Mouse (Mus musculus) lung, adult 2 months (tissue): ENCODE data around the gene Fbxl17. TPM values are rescaled to one million over a fixed set of nuclear protein-coding genes. Genes with fewer than 3 reads are reported as not detected.

Experiments used
- DNase-seq: peaks from one replicate; pipeline ENCODE4 v3.0.0; 2022
- H3K4me1 ChIP-seq: fragments of 200-500 bp; 2 replicates; pipeline ENCODE4 v1.6.1; 2011; ENCODE audit warnings: low read length; ENCODE audit not compliant: control insufficient read depth, insufficient read depth
- H3K4me3 ChIP-seq: fragments of 200-500 bp; replicated peaks from 2 replicates; pipeline ENCODE3; 2011; ENCODE audit warnings: low read depth, mild to moderate bottlenecking, control low read depth, low read length; ENCODE audit errors: extremely low read depth
- CTCF ChIP-seq: fragments of 200-500 bp; IDR thresholded peaks from 2 replicates; pipeline ENCODE4 v1.5.1; 2011; ENCODE audit warnings: mild to moderate bottlenecking, low read length, control low read depth; ENCODE audit not compliant: insufficient read depth
- POLR2A ChIP-seq: fragments of 200-500 bp; IDR thresholded peaks from 2 replicates; pipeline ENCODE4 v1.6.1; 2011; ENCODE audit warnings: low read depth, mild to moderate bottlenecking, control low read depth, low read length, borderline replicate concordance; ENCODE audit errors: extremely low read depth
- WGBS: fragments of 180-500 bp; shearing (Covaris S2); methylation state at CpG from one replicate; pipeline ENCODE4 v1.1.7; 2018; 5-methylcytosine and 5-hydroxymethylcytosine counted together
- polyA plus RNA-seq: library from polyadenylated mRNA; depleted of rRNA; stranded (reverse); fragments of >200 nt; gene quantifications from 2 replicates; pipeline ENCODE4 v1.2.3, GENCODE M21; 2012

The Fbxl17 gene
- polyA plus RNA-seq, 1 experiment: 7.5 TPM

DNA sequence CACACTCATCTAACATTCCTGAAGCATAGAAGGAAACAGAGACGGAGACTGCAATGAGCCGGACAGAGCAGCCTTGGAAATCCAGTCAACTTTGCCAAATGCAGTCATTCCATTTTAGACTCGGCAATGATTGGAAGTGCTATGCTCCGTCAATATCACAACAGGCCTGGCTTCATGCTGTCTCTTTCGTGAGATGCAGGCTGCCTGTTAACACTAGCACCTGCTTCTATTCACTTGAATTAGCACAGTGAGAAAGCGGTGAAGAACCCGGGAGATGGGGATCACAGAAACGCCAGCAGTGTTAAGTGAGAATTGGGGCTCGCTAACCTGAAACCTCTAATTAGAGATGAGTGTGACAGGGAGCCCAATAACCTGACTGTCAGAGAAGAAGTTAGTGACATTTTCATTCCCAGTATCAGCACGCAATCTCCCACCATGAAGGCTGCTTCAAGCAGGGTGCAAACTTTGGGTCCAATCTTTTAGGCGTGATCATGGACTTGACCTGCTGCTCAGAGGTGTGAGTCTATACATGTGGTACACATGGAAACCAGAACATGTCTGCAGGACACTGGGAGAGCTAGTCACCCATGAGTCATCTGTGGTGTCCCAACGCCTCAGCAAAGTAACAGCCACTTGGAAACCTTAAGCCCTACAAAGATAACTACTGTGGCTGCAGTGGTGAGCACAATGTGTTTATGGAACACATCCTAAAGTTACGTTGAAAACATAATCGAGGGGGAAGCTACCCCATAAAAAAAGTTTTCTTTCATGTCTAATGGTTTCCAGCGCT is 428.5 kb downstream of the Fbxl17 start:
- TF ChIP-seq CTCF: no peak
- no peak for DNase-seq
- WGBS: 89% methylated on average over 15 of the region's 15 CpGs
- Histone ChIP-seq H3K4me1 (no peaks in the 10 kb centered on the region), H3K4me3 (no peak overlapping the region)

DNA sequence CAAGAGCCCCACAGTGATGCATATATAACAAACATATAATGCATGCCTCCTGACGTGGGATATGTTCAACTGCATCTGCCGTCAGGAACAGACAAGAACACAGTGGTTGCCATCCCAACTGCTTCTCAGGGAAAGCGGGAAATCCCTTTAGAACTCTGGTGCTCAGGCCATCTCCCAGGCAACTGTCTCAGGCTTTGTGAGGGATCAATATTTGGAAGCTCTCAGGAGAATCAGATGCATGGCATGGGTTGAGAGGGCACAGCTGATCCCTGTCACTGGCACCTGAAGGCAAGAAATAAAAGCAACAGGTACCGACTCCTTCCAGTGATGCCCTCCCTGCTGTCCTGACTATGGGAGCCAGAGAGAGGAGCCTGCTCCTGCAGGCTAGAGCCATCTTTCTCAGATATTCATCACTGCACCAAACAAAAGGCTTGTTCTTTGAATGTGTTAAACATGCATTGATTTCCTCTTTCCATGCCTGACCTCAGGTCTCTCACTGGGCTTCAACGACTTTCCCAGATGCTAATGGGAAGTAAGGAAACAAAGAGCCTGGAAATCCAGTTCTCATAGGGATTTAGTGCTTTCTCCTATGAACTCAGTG is 429.6 kb downstream of the Fbxl17 start:
- no peak overlapping the region for H3K4me3 ChIP-seq
- DNase-seq: no peak
- WGBS: 74% methylated on average over 5 of the region's 5 CpGs
- H3K4me1 ChIP-seq: no peaks in the 10 kb centered on the region
- TF ChIP-seq POLR2A (no peak), CTCF (no peak)

DNA sequence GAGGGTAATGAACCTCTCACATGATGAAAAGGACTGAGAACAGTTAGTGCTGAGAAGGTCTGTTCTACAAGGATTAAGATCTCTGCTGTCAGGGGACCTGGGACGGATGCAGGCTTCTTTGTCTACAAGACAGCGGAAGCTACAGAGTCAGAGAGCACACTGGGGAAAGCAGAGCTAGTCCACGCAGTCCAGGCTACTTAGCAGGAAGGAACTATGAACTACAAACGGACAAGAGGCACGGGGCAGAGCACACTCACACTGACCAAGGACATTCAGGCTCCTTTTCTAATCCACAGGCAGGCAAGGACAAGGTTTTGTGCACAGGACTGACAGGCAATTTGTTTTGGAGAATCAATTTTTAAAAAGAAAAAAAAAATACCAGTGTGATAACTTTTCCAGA is 437.0 kb downstream of the Fbxl17 start:
- DNase-seq: no peak
- Histone ChIP-seq H3K4me1 (0 out of 2 replicates have a peak, but pooled peaks cover 2% of the 10 kb centered on the region), H3K4me3 (no peak overlapping the region)
- no peak for TF ChIP-seq POLR2A
- no peak for TF ChIP-seq CTCF
- 49% methylated on average over 5 of the region's 5 CpGs for WGBS

- WGBS: 92% methylated on average over 3 of the region's 3 CpGs
- Histone ChIP-seq H3K4me3 (no peak overlapping the region), H3K4me1 (0 out of 2 replicates have a peak, but pooled peaks cover 2% of the 10 kb centered on the region)
- DNase-seq: no peak
- TF ChIP-seq CTCF (no peak), POLR2A (no peak)
Observed at GRCm38 (mm10) chr17:63061786-63062185, 438.0 kb downstream of the Fbxl17 start.

GRCm38 (mm10) chr17:63060814-63061213 is 439.0 kb downstream of the Fbxl17 start:
- no peak for TF ChIP-seq POLR2A
- no peak for TF ChIP-seq CTCF
- H3K4me3 ChIP-seq: no peak overlapping the region
- WGBS: 61% methylated on average over 3 of the region's 3 CpGs

DNA sequence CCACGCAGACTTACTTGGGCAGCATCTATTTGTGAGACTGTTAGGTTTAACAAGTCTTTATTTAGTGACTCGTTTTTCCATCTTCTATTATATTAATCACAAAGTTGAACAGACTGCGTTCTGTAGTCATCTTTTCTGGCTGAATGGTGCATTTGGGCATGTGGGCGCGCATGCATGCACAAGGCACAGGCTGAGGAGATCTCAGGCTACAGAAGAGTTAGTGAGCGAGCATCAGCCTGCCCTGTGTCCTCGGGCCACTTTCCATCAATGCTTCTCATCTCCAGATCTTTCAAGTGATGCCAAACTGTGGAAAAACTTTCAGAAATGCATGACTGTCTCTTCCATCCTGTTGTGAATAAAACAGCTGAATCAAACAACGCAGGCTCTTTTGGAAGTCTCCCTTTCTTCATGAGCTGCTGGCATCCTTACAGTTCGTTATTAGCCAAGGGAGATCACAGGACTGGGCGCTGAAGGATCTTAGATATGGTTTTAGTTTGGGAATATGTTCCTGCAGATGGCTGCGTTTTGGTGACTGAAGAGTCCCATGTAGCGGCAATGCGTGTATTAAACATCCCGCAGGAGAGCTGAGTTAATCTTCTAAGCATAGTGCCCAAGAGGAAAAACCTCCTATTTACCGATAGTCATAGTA is 442.0 kb downstream of the Fbxl17 start:
- 0 out of 2 replicates have a peak, but pooled peaks cover 2% of the 10 kb centered on the region for H3K4me1 ChIP-seq
- TF ChIP-seq CTCF: no peak
- no peak for TF ChIP-seq POLR2A
- WGBS: 83% methylated on average over 15 of the region's 15 CpGs
- no peak overlapping the region for H3K4me3 ChIP-seq
- no peak for DNase-seq

More at GRCm38 (mm10) chr17:63060814-63061213, 439.0 kb downstream of the Fbxl17 start:
- 0 out of 2 replicates have a peak, but pooled peaks cover 2% of the 10 kb centered on the region for H3K4me1 ChIP-seq
- DNase-seq: no peak

GRCm38 (mm10) chr17:63056976-63057375 is 442.8 kb downstream of the Fbxl17 start:
- 91% methylated on average over 3 of the region's 3 CpGs for WGBS
- TF ChIP-seq POLR2A: no peak
- TF ChIP-seq CTCF: no peak
- Histone ChIP-seq H3K4me1 (no peaks in the 10 kb centered on the region), H3K4me3 (no peak overlapping the region)
- DNase-seq: no peak

GRCm38 (mm10) chr17:63053311-63053710 is 446.5 kb downstream of the Fbxl17 start:
- no peak overlapping the region for H3K4me3 ChIP-seq
- no peak for DNase-seq
- no peaks in the 10 kb centered on the region for H3K4me1 ChIP-seq
- WGBS: 66% methylated on average over 3 of the region's 3 CpGs
- TF ChIP-seq CTCF (no peak), POLR2A (no peak)

GRCm38 (mm10) chr17:63046401-63046800 is 453.4 kb downstream of the Fbxl17 start:
- DNase-seq: no peak
- Histone ChIP-seq H3K4me3 (no peak overlapping the region), H3K4me1 (no peaks in the 10 kb centered on the region)
- WGBS: 54% methylated on average over 3 of the region's 3 CpGs
- TF ChIP-seq CTCF (no peak), POLR2A (no peak)

- H3K4me1 ChIP-seq: no peaks in the 10 kb centered on the region
- no peak overlapping the region for H3K4me3 ChIP-seq
- TF ChIP-seq POLR2A (no peak), CTCF (no peak)
- no peak for DNase-seq
- WGBS: 81% methylated on average over 13 of the region's 13 CpGs
Observed at GRCm38 (mm10) chr17:63045297-63045696, 454.5 kb downstream of the Fbxl17 start.
